Mouse (Mus musculus): ENCODE results near the gene Glis2. TPM values are rescaled to one million over a fixed set of nuclear protein-coding genes. Genes with fewer than 3 reads are reported as not detected.
"Not testable (repeated sequence)": the region's sequence is repeated elsewhere in the genome, so short reads cannot be mapped to it uniquely, and the experiment has no call there.

Glis2 gene
- polyA plus RNA-seq, 1 experiment: 23.6 TPM

DNA sequence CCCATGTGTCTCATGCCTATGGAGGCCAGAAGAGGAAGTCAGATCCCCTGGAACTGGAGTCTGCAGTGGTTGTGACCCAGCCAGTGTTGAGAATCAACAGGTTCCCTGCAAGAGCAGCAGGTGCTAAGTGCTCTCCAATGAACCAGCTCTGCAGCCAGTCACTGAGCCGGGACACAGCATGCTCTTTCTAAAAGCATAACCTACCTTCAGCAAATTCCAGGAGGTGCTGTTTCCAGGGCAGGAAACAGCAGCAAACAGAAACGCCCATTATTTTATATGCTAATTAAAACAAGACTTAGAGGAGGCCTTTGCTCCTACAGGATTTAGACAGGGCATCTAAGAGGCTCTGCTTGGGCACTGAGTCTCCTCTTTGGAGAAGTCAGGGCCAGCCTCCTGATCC lies 18.5 kb upstream of the Glis2 start:
- H3K79me3 ChIP-seq (ENCODE audit: low read depth): no peaks in the 10 kb centered on the region
- TF ChIP-seq MYOG (IDR thresholded peaks at IDR 0.05; ENCODE audit: control insufficient read depth, extremely low read depth, insufficient read length) (no peak), FOSL1 (IDR thresholded peaks at IDR 0.05; ENCODE audit: insufficient read depth, low read length, poor library complexity, severe bottlenecking) (no peak), MAX (IDR thresholded peaks at IDR 0.05) (no peak)
- no peaks in the 10 kb centered on the region for H3K79me2 ChIP-seq (ENCODE audit: control insufficient read depth, insufficient read depth)
- no peaks in the 10 kb centered on the region for H3K36me3 ChIP-seq (ENCODE audit: control insufficient read depth, insufficient read depth)
- H3K4me3 ChIP-seq (ENCODE audit: insufficient read depth, poor library complexity, severe bottlenecking): no peak overlapping the region
- H3K27me3 ChIP-seq (ENCODE audit: control insufficient read depth, insufficient read depth, insufficient read length): no peaks in the 10 kb centered on the region
- H3ac ChIP-seq (ENCODE audit: control insufficient read depth, insufficient read length, low read depth): no peak overlapping the region

DNA sequence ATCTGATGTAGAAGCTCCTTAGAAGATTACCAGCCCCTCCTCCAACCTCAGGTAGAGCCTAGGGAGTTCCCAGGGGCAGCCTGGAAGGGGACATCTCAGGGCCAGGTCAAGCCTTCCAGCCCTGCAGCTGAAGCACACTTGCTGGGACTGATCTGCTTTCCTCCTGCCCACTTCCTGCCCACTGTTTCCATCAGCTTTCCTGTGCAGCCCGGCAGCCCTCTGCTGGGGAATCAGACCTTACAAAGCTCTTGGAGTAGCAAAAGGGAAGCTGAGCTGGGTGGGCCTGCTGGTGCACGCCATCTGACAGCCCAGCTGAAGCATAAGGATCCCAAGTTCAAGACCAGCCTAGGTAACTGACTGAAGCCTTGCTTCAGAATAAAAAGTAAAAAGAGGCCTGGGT lies 17.6 kb upstream of the Glis2 start:
- Histone ChIP-seq H3K4me3 (ENCODE audit: insufficient read depth, poor library complexity, severe bottlenecking) (no peak overlapping the region), H3K79me2 (ENCODE audit: control insufficient read depth, insufficient read depth) (no peaks in the 10 kb centered on the region), H3ac (ENCODE audit: control insufficient read depth, insufficient read length, low read depth) (no peak overlapping the region), H3K36me3 (ENCODE audit: control insufficient read depth, insufficient read depth) (no peaks in the 10 kb centered on the region), H3K79me3 (ENCODE audit: low read depth) (no peaks in the 10 kb centered on the region), H3K27me3 (ENCODE audit: control insufficient read depth, insufficient read depth, insufficient read length) (no peaks in the 10 kb centered on the region)
- no peak for TF ChIP-seq CTCF (IDR thresholded peaks at IDR 0.05; ENCODE audit: control insufficient read depth, insufficient read depth, insufficient read length)
- TF ChIP-seq USF1 (IDR thresholded peaks at IDR 0.05; ENCODE audit: low read depth): no peak
- TF ChIP-seq FOSL1 (IDR thresholded peaks at IDR 0.05; ENCODE audit: insufficient read depth, low read length, poor library complexity, severe bottlenecking): no peak
- no peak for TF ChIP-seq MYOD1 (IDR thresholded peaks at IDR 0.05; ENCODE audit: control insufficient read depth, insufficient read length, low read depth)
- TF ChIP-seq CEBPB (IDR thresholded peaks at IDR 0.05; ENCODE audit: low read depth): no peak
- TF ChIP-seq MAX (IDR thresholded peaks at IDR 0.05): no peak
- TF ChIP-seq MYOG (IDR thresholded peaks at IDR 0.05; ENCODE audit: control insufficient read depth, extremely low read depth, insufficient read length): no peak

DNA sequence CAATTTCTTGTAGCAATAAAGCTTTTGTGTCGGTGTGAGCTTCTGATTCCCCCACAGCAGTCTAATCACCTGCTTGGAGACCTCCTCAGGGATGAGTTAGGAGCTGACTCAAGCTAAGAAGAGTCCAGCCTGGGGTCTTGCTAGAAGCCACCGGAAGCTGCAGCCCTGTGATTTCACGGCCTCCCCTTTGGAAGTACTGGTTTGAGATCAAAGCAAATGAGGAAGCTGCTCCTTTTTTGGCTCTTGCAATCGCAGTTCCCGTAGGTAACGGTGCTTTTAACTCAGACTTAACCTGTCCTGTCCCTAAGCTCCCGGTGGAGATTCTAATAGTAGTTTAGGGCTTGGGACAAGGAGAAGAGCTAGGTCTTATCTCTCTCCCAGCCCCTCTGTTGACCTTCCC lies 15.9 kb upstream of the Glis2 start:
- Histone ChIP-seq H3K79me3 (ENCODE audit: low read depth) (no peaks in the 10 kb centered on the region), H3K4me3 (ENCODE audit: insufficient read depth, poor library complexity, severe bottlenecking) (no peak overlapping the region), H3K79me2 (ENCODE audit: control insufficient read depth, insufficient read depth) (no peaks in the 10 kb centered on the region), H3K27me3 (ENCODE audit: control insufficient read depth, insufficient read depth, insufficient read length) (no peaks in the 10 kb centered on the region), H3K36me3 (ENCODE audit: control insufficient read depth, insufficient read depth) (no peaks in the 10 kb centered on the region), H3ac (ENCODE audit: control insufficient read depth, insufficient read length, low read depth) (no peak overlapping the region)
- no peak for TF ChIP-seq USF1 (IDR thresholded peaks at IDR 0.05; ENCODE audit: low read depth)
- no peak for TF ChIP-seq CEBPB (IDR thresholded peaks at IDR 0.05; ENCODE audit: low read depth)
- TF ChIP-seq MYOD1 (IDR thresholded peaks at IDR 0.05; ENCODE audit: control insufficient read depth, insufficient read length, low read depth): no peak
- no peak for TF ChIP-seq FOSL1 (IDR thresholded peaks at IDR 0.05; ENCODE audit: insufficient read depth, low read length, poor library complexity, severe bottlenecking)
- TF ChIP-seq MAX (IDR thresholded peaks at IDR 0.05): no peak
- no peak for TF ChIP-seq MYOG (IDR thresholded peaks at IDR 0.05; ENCODE audit: control insufficient read depth, extremely low read depth, insufficient read length)
- TF ChIP-seq CTCF (IDR thresholded peaks at IDR 0.05; ENCODE audit: control insufficient read depth, insufficient read depth, insufficient read length): no peak

DNA sequence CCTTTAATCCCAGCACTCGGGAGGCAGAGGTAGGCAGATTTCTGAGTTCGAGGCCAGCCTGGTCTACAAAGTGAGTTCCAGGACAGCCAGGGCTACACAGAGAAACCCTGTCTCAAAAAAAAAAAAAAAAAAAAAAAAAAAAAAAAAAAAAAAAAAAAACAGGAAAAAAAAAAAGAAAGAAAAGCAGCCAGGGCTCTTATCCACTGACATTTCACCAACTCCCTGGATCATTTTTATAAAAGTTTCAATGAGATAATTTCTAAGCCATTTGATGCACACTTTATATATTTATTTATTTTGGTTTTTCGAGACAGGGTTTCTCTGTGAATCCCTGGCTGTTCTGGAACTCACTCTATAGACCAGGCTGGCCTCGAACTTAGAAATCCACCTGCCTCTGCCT lies 13.3 kb upstream of the Glis2 start:
- H3K27me3 ChIP-seq (ENCODE audit: control insufficient read depth, insufficient read depth, insufficient read length); H3K36me3 ChIP-seq (ENCODE audit: control insufficient read depth, insufficient read depth); H3K79me3 ChIP-seq (ENCODE audit: low read depth); H3ac ChIP-seq (ENCODE audit: control insufficient read depth, insufficient read length, low read depth); H3K4me3 ChIP-seq (ENCODE audit: insufficient read depth, poor library complexity, severe bottlenecking); H3K79me2 ChIP-seq (ENCODE audit: control insufficient read depth, insufficient read depth): not testable (repeated sequence)

DNA sequence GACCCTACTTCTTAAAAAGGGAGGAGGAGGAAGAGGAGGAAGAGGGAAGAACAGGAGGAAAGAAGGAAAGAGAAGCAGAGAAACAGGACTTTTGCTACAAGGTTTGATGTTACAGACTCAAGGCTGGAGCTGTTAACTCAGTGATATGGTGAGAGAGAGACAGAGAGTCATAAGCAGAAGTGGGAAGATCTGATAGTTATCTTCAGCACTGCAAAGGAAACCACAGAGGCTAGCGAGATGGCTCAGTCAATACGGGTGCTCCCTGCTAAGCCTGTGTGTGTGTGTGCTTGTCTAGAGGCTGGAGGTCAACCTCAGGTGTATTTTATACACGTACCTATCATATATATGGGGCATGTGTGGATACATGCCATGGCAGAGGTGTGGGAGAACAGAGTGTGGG lies 10.7 kb upstream of the Glis2 start:
- no peaks in the 10 kb centered on the region for H3K27me3 ChIP-seq (ENCODE audit: control insufficient read depth, insufficient read depth, insufficient read length)
- no peaks in the 10 kb centered on the region for H3K79me3 ChIP-seq (ENCODE audit: low read depth)
- H3K36me3 ChIP-seq (ENCODE audit: control insufficient read depth, insufficient read depth): no peaks in the 10 kb centered on the region
- H3K79me2 ChIP-seq (ENCODE audit: control insufficient read depth, insufficient read depth): no peaks in the 10 kb centered on the region
- H3ac ChIP-seq (ENCODE audit: control insufficient read depth, insufficient read length, low read depth): no peak overlapping the region
- no peak overlapping the region for H3K4me3 ChIP-seq (ENCODE audit: insufficient read depth, poor library complexity, severe bottlenecking)
- no peak for TF ChIP-seq MYOG (IDR thresholded peaks at IDR 0.05; ENCODE audit: control insufficient read depth, extremely low read depth, insufficient read length)
- TF ChIP-seq MAX (IDR thresholded peaks at IDR 0.05): no peak
- no peak for TF ChIP-seq FOSL1 (IDR thresholded peaks at IDR 0.05; ENCODE audit: insufficient read depth, low read length, poor library complexity, severe bottlenecking)
- no peak for TF ChIP-seq USF1 (IDR thresholded peaks at IDR 0.05; ENCODE audit: low read depth)
- no peak for TF ChIP-seq CEBPB (IDR thresholded peaks at IDR 0.05; ENCODE audit: low read depth)
- no peak for TF ChIP-seq MYOD1 (IDR thresholded peaks at IDR 0.05; ENCODE audit: control insufficient read depth, insufficient read length, low read depth)
- no peak for TF ChIP-seq CTCF (IDR thresholded peaks at IDR 0.05; ENCODE audit: control insufficient read depth, insufficient read depth, insufficient read length)

DNA sequence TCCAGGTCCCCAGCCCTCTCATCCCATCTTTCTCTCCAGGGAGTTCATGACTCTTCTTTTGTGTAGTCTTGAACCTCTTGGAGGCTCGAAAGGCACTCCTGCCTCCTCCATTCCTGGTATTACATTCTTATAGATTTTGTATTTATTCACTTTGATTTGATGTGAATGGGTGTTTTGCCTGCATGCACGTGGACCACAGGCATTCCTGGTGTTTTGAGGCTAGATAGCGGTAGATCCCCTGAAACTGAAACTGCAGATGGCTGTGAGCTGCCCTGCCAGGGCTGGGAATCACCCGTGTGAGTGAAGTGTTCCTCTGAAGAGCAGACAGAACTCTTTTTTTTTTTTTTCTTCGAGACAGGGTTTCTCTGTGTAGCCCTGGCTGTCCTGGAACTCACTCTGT lies 10.1 kb upstream of the Glis2 start:
- H3K36me3 ChIP-seq (ENCODE audit: control insufficient read depth, insufficient read depth): no peaks in the 10 kb centered on the region
- no peak overlapping the region for H3ac ChIP-seq (ENCODE audit: control insufficient read depth, insufficient read length, low read depth)
- H3K27me3 ChIP-seq (ENCODE audit: control insufficient read depth, insufficient read depth, insufficient read length): no peaks in the 10 kb centered on the region
- no peaks in the 10 kb centered on the region for H3K79me3 ChIP-seq (ENCODE audit: low read depth)
- no peak overlapping the region for H3K4me3 ChIP-seq (ENCODE audit: insufficient read depth, poor library complexity, severe bottlenecking)
- TF ChIP-seq CTCF (IDR thresholded peaks at IDR 0.05; ENCODE audit: control insufficient read depth, insufficient read depth, insufficient read length) (no peak), CEBPB (IDR thresholded peaks at IDR 0.05; ENCODE audit: low read depth) (no peak), MAX (IDR thresholded peaks at IDR 0.05) (no peak), MYOG (IDR thresholded peaks at IDR 0.05; ENCODE audit: control insufficient read depth, extremely low read depth, insufficient read length) (no peak), MYOD1 (IDR thresholded peaks at IDR 0.05; ENCODE audit: control insufficient read depth, insufficient read length, low read depth) (no peak)
- no peaks in the 10 kb centered on the region for H3K79me2 ChIP-seq (ENCODE audit: control insufficient read depth, insufficient read depth)

All from C2C12 (cell line).